Mouse (Mus musculus) stomach, embryonic 14.5 days (tissue): ENCODE data around the gene Zfp536. TPM values are rescaled to one million over a fixed set of nuclear protein-coding genes. Genes with fewer than 3 reads are reported as not detected.

Experiments
- ATAC-seq: fragments of 200-750 bp; cut with Nextera tagmentation; 2 replicates; pipeline ENCODE4 v1.8.0; 2017; ENCODE audit warnings: low read depth, moderate TSS enrichment; ENCODE audit not compliant: insufficient number of reproducible peaks, insufficient read depth, low FRiP score
- H3K27ac ChIP-seq: fragments of 300-500 bp; sonication (generic); 2 replicates; pipeline ENCODE4 v1.5.1; 2014; ENCODE audit warnings: mild to moderate bottlenecking, low read length, moderate library complexity, mixed read lengths
- H3K27me3 ChIP-seq: fragments of 300-500 bp; sonication (generic); 2 replicates; pipeline ENCODE4 v1.6.1; 2014; ENCODE audit warnings: low read length, control low read depth, mixed read lengths; ENCODE audit not compliant: control insufficient read depth, insufficient read depth
- H3K36me3 ChIP-seq: fragments of 300-500 bp; sonication (generic); 2 replicates; pipeline ENCODE4 v1.6.1; 2014; ENCODE audit warnings: mild to moderate bottlenecking, control low read depth, low read length, moderate library complexity, mixed read lengths; ENCODE audit not compliant: control insufficient read depth, insufficient read depth
- H3K4me1 ChIP-seq: fragments of 300-500 bp; sonication (generic); 2 replicates; pipeline ENCODE4 v1.6.1; 2014; ENCODE audit warnings: low read length, control low read depth, mixed read lengths; ENCODE audit not compliant: control insufficient read depth, insufficient read depth
- H3K4me2 ChIP-seq: fragments of 300-500 bp; sonication (generic); replicated peaks from 2 replicates; pipeline ENCODE4 v1.6.1; 2014; ENCODE audit warnings: low read depth, low read length, control low read depth
- H3K4me3 ChIP-seq: fragments of 300-500 bp; sonication (generic); 2 replicates; pipeline ENCODE4 v1.5.1; 2014; ENCODE audit warnings: low read depth, low read length, control low read depth
- H3K9ac ChIP-seq: fragments of 300-500 bp; sonication (generic); replicated peaks from 2 replicates; pipeline ENCODE4 v1.6.1; 2014; ENCODE audit warnings: low read depth, mild to moderate bottlenecking, control low read depth, low read length, moderate library complexity, mixed read lengths
- H3K9me3 ChIP-seq: fragments of 300-500 bp; sonication (generic); 2 replicates; pipeline ENCODE4 v1.6.1; 2016; ENCODE audit warnings: low read depth, low read length, control low read depth; ENCODE audit not compliant: control insufficient read depth
- WGBS: fragments of 180-500 bp; shearing (Covaris S2); extraction: QIAGEN DNeasy Blood & Tissue Kit; methylation state at CpG from one replicate; pipeline ENCODE4 v1.1.7; 2014; 5-methylcytosine and 5-hydroxymethylcytosine counted together
- polyA plus RNA-seq: library from polyadenylated mRNA; unstranded; fragments of >200 nt; fragmentation: Nextera tagmentation; extraction: Ambion mirVana; gene quantifications from 2 replicates; pipeline ENCODE4 v1.2.1, GENCODE M21; 2014

The Zfp536 gene
- polyA plus RNA-seq, 1 experiment from 2014 or later: 24.5 TPM

- no peak for ATAC-seq
- no peaks in the 10 kb centered on the region for H3K27me3 ChIP-seq
- no peaks in the 10 kb centered on the region for H3K9me3 ChIP-seq
Observed at GRCm38 (mm10) chr7:37801160-37801559, 27.7 kb upstream of the Zfp536 start.

GRCm38 (mm10) chr7:37788721-37789120, 15.3 kb upstream of the Zfp536 start:
- Histone ChIP-seq H3K9ac (no peak overlapping the region), H3K27me3 (no peaks in the 10 kb centered on the region), H3K9me3 (no peaks in the 10 kb centered on the region), H3K4me3 (no peak overlapping the region), H3K27ac (no peak overlapping the region), H3K36me3 (no peaks in the 10 kb centered on the region), H3K4me2 (no peak overlapping the region), H3K4me1 (no peaks in the 10 kb centered on the region)
- WGBS: 62% methylated on average over 4 of the region's 4 CpGs
- no peak for ATAC-seq

More at GRCm38 (mm10) chr7:37801160-37801559, 27.7 kb upstream of the Zfp536 start:
- Histone ChIP-seq H3K9ac (no peak overlapping the region), H3K4me2 (no peak overlapping the region), H3K36me3 (no peaks in the 10 kb centered on the region), H3K27ac (no peak overlapping the region), H3K4me3 (no peak overlapping the region), H3K4me1 (no peaks in the 10 kb centered on the region)
- WGBS: 71% methylated on average over 3 of the region's 3 CpGs

DNA sequence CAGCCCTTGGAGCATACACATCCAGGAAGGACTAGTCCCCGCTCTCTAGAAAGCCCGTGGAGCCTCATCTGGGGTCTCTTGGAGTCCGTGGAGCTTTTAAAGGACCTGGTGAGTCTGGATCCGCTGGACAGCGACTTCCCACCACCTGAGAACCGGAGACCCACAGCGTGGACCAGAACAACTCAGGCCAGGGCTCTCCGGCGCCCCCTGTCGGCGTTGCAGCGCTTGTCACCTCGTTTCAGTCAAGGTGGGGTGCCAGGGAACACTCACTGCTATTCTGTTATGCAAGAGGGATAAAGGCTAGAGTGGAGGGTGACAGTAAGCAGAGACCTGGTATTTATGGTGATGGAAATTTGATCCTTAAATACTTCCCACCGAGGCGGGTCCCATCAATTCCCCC, 2.1 kb upstream of the Zfp536 start:
- Histone ChIP-seq H3K27me3 (peaks cover 12% of the 10 kb centered on the region), H3K9me3 (no peaks in the 10 kb centered on the region), H3K9ac (no peak overlapping the region), H3K4me1 (0 out of 2 replicates have a peak, but pooled peaks cover 6% of the 10 kb centered on the region), H3K4me2 (no peak overlapping the region), H3K4me3 (no peak overlapping the region), H3K36me3 (no peaks in the 10 kb centered on the region), H3K27ac (no peak overlapping the region)
- 4% methylated on average over 15 of the region's 15 CpGs for WGBS
- no peak for ATAC-seq

- H3K27me3 ChIP-seq: peaks cover 18% of the 10 kb centered on the region
- peaks cover 11% of the 10 kb centered on the region; the same call in 1 of the 2 replicates for H3K4me1 ChIP-seq
- no peak overlapping the region for H3K4me3 ChIP-seq
- WGBS: 36% methylated on average over 11 of the region's 11 CpGs
- H3K4me2 ChIP-seq: no peak overlapping the region
- no peak for ATAC-seq
- no peak overlapping the region for H3K27ac ChIP-seq
- H3K9me3 ChIP-seq: no peaks in the 10 kb centered on the region
- no peaks in the 10 kb centered on the region for H3K36me3 ChIP-seq
- H3K9ac ChIP-seq: no peak overlapping the region
Observed at GRCm38 (mm10) chr7:37774463-37774970, 1.1 kb upstream of the Zfp536 start.

DNA sequence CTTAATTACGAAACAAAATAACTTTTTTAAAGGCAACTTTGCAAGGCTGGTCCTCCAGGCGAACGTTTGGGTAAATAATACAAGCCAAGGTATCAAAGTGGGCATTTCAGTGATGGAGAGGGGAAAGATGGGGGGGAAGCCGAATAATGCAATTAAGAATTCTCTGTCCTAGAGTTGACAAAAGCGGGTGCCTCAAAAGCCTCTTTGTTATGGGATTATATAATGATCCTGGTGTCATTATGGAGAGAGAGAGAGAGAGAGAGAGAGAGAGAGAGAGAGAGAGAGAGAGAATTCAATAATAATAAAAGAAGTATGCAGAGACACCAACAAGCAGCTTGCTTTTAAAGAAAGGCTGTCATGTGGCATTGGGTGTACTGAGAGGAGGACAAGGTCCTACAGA, 465 bp upstream of the Zfp536 start:
- Histone ChIP-seq H3K4me2 (peak overlapping the region; percentile 80; the same call in 1 of the 2 replicates), H3K9ac (no peak overlapping the region), H3K36me3 (no peaks in the 10 kb centered on the region), H3K4me3 (no peak overlapping the region), H3K9me3 (no peaks in the 10 kb centered on the region), H3K27ac (no peak overlapping the region), H3K27me3 (peaks cover 18% of the 10 kb centered on the region), H3K4me1 (peaks cover 11% of the 10 kb centered on the region; the same call in 1 of the 2 replicates)
- 23% methylated on average over 5 of the region's 5 CpGs for WGBS
- no peak for ATAC-seq

DNA sequence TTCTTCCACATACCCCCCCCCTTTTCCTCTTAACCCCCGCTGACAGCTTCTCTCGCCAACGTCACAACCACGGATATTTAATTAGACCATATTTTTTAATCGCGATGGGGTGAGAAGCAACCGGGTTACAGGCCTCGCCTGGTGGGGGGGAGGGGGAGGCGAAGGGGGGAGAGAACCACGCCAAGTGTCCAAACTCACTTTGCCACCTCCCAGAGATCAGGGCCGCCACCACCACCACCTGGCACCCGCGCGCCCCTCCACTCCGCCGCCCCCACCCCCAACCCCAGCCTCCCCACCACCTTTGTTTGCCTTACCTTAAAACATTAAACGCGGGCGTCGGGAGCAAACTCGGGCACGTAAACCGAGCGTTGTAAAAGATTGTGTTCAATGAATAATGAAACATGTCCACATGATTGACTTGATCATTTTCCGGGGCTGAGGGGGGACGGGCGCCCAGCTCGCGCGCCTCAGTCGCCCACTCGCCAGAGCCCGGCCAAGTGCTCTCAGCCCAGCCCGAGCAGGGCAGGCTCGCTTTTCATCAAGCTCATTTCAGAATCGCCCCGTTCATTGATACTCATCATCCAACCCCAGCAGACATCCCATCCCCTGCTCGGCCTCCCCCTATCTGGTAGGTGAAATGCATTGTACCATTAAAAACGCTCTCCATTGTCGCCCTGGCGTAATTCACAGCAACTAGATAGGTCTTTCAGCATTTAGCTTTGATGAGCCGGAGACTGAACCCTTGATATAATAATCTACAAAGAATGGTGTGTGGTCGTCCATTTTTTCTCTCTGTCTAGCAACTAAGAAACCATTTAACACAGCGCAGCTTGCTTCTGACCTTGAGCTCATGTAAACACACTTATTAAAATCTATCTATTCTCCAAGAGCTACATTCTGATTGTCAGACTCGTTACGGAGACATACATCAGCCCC, 797 bp downstream of the Zfp536 start:
- Histone ChIP-seq H3K4me1 (peaks cover 11% of the 10 kb centered on the region; the same call in 1 of the 2 replicates), H3K4me3 (peak overlapping the region; percentile 49), H3K9me3 (no peaks in the 10 kb centered on the region), H3K4me2 (peak overlapping the region; percentile 80), H3K9ac (peak overlapping the region; percentile 48; the same call in 1 of the 2 replicates), H3K27me3 (peaks cover 21% of the 10 kb centered on the region), H3K27ac (peak overlapping the region; percentile 48; the same call in 1 of the 2 replicates), H3K36me3 (no peaks in the 10 kb centered on the region)
- under 1% methylated on average over 46 of the region's 46 CpGs for WGBS
- ATAC-seq: no peak

DNA sequence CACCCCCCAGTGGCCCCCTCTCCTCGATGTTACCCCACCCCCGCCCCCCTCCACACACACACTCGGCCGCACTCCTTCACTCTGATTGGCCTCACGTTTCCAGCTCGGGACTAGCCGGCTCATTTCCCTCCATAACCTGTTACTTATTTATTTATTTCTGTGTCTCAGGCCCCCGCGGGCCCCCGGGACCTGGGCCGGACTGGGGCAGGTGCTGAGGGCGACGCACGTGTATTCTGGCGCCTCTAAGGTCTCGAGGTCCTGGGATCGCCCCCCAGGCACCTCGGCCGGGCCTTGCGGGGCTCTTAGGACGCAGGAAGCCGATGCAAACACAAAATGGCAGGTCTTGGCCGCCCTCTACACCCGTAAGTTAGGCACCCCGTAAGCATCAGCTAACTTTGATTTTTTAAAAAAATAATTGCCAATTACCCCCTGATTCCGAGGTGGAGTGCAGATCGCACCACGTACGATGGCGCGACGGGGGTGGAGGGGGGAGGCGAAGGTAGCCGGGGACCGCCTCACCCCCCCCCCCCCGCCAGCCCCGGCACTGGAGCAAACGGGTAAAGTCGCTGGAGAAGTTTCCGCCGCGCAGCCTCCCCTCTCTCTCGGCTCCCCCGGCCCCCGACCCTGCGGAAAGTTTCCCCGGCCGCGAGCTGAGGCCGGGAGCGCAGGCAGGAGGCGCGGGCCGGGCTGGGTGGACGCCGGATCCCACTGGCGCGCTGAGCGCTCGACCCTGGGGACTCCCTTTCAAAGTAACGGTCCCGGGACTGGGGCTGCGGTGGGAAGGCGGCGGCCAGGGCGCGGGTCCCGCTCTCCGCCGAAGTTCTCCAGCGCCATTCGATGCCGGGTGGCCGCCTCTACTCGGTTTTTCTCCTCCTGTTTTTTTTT, 1.7 kb downstream of the Zfp536 start:
- ATAC-seq: peak; percentile 42; the same call in 1 of the 2 replicates
- H3K4me3 ChIP-seq: peak overlapping the region; percentile 49
- H3K27me3 ChIP-seq: peaks cover 21% of the 10 kb centered on the region
- peak overlapping the region; percentile 80 for H3K4me2 ChIP-seq
- peaks cover 11% of the 10 kb centered on the region; the same call in 1 of the 2 replicates for H3K4me1 ChIP-seq
- no peaks in the 10 kb centered on the region for H3K36me3 ChIP-seq
- WGBS: under 1% methylated on average over 66 of the region's 75 CpGs
- peak overlapping the region; percentile 68 for H3K27ac ChIP-seq
- no peaks in the 10 kb centered on the region for H3K9me3 ChIP-seq
- H3K9ac ChIP-seq: peak overlapping the region; percentile 48; the same call in 1 of the 2 replicates
